Mouse (Mus musculus): ENCODE measurements at regions not wholly inside any gene's neighbourhood (a gene's known extent, or its start where the extent isn't known, plus 50 kb on each side); places are given as distances from the start of the nearest gene placed in this dataset.

DNA sequence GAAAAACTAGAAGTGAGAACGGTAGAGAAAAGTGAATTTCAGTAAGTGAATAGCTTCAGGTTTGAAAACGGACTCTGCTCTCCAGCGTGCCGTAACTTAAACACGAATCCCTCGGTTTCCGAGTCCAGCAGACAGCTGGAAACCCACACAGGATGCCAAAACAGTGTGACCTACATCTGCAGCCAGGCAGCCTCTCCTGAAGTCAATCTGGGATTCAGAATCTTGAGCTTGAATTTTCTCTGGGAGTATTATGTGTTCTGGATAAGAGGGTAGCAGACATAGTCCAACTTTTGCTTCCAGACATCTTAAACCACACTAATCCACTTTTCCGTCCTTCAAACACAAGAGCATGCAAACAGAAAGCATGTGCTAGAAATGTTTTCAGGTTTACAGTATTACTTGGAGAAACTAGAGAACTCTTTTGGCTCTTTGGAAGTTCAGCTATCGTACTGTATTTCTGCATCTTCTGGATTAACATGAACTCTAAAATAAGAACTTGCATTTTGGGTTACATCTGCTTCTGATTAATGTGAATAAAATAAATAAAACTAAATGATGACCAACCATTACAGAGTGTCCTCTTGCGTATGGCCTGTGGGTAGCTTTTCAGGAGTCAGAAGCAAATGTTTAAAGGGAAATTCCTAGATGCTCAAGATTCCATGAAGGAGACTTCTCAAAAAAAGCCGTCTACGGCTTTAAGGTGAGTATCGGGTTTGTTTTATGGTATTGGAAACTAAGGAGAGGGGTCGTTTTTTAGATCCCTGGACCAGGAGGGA is 89.4 kb upstream of the Spats2l start:
- H3K36me3 ChIP-seq (replicated peaks; ENCODE audit: low read length) = no peaks in the 10 kb centered on the region
- no peaks in the 10 kb centered on the region for H3K27me3 ChIP-seq (replicated peaks)
- no peak overlapping the region for H3K4me3 ChIP-seq (replicated peaks)
- H3K4me1 ChIP-seq = no peaks in the 10 kb centered on the region
- H3K9me3 ChIP-seq = peaks cover 15% of the 10 kb centered on the region; the same call in 1 of the 2 replicates
- TF ChIP-seq FLI1 (IDR thresholded peaks at IDR 0.05; ENCODE audit: low read length) (no peak), GATA1 (IDR thresholded peaks at IDR 0.05; ENCODE audit: borderline replicate concordance, low read length) (no peak)

DNA sequence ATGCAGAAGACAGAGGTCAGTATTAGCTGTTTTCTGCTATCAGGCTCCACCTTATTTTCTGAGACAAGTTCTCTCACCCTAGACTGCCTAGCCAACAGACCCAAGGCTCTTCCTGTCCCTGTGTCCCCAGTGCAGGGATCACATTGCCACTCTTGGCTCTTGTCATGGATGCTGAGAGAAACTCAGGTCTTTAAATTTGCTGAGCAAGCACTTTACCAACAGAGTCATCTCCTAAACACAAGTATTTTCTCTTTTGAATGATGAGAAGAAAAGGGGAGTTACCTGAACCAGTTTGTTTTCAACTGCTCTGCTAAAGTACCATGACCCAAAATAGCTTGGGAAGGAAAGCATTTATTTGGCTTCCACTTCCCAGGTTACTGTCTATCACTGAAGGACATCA is 84.7 kb upstream of the Spats2l start:
- no peak overlapping the region for H3K4me3 ChIP-seq (replicated peaks)
- no peak for TF ChIP-seq GATA1 (IDR thresholded peaks at IDR 0.05; ENCODE audit: borderline replicate concordance, low read length)
- H3K36me3 ChIP-seq (replicated peaks; ENCODE audit: low read length) = no peaks in the 10 kb centered on the region
- H3K4me1 ChIP-seq = no peaks in the 10 kb centered on the region
- H3K27me3 ChIP-seq (replicated peaks) = no peaks in the 10 kb centered on the region
- H3K9me3 ChIP-seq = peaks cover 33% of the 10 kb centered on the region

DNA sequence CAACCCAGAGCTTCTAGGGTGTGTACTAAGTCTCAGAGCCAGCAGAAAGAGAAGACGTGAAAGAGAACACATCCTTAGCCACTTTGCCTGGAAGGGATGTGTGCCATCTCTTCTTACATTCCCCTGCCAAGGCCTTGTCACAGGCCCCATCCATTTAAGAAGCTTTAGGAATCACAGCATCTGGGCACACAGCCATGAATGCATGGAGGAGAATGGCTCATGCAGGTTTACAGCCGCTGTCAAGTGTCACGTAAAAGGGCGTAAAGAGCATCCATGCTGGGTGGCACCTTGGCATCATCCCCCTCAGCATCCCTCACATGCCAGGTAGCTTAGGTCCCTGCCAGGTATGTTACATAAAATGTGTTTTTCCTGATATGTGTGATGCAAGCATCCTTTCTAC is 66.1 kb upstream of the Spats2l start:
- peak overlapping the region; percentile 16 for H3K4me3 ChIP-seq (replicated peaks)
- no peaks in the 10 kb centered on the region for H3K4me1 ChIP-seq
- H3K9me3 ChIP-seq = no peaks in the 10 kb centered on the region; the same call in 1 of the 2 replicates
- TF ChIP-seq FLI1 (IDR thresholded peaks at IDR 0.05; ENCODE audit: low read length) (no peak), GATA1 (IDR thresholded peaks at IDR 0.05; ENCODE audit: borderline replicate concordance, low read length) (no peak)
- no peaks in the 10 kb centered on the region for H3K36me3 ChIP-seq (replicated peaks; ENCODE audit: low read length)
- no peaks in the 10 kb centered on the region for H3K27me3 ChIP-seq (replicated peaks)

- Histone ChIP-seq H3K4me3 (replicated peaks) (no peak overlapping the region), H3K9me3 (peaks cover 11% of the 10 kb centered on the region), H3K36me3 (replicated peaks; ENCODE audit: low read length) (no peaks in the 10 kb centered on the region), H3K4me1 (no peaks in the 10 kb centered on the region), H3K27me3 (replicated peaks) (no peaks in the 10 kb centered on the region)
- no peak for TF ChIP-seq FLI1 (IDR thresholded peaks at IDR 0.05; ENCODE audit: low read length)
- no peak for TF ChIP-seq GATA1 (IDR thresholded peaks at IDR 0.05; ENCODE audit: borderline replicate concordance, low read length)
Measured at GRCm38 (mm10) chr1:57712916-57713503, 61.0 kb upstream of the Spats2l start.

GRCm38 (mm10) chr1:57717139-57717800 is 56.7 kb upstream of the Spats2l start:
- Histone ChIP-seq H3K9me3 (peaks cover 11% of the 10 kb centered on the region), H3K4me1 (no peaks in the 10 kb centered on the region), H3K4me3 (replicated peaks) (no peak overlapping the region), H3K27me3 (replicated peaks) (no peaks in the 10 kb centered on the region), H3K36me3 (replicated peaks; ENCODE audit: low read length) (no peaks in the 10 kb centered on the region)
- TF ChIP-seq FLI1 (IDR thresholded peaks at IDR 0.05; ENCODE audit: low read length) (no peak), GATA1 (IDR thresholded peaks at IDR 0.05; ENCODE audit: borderline replicate concordance, low read length) (no peak)

- Histone ChIP-seq H3K36me3 (replicated peaks; ENCODE audit: low read length) (no peaks in the 10 kb centered on the region), H3K4me3 (replicated peaks) (no peak overlapping the region), H3K27me3 (replicated peaks) (no peaks in the 10 kb centered on the region), H3K4me1 (no peaks in the 10 kb centered on the region), H3K9me3 (peaks cover 11% of the 10 kb centered on the region)
- TF ChIP-seq GATA1 (IDR thresholded peaks at IDR 0.05; ENCODE audit: borderline replicate concordance, low read length) (no peak), FLI1 (IDR thresholded peaks at IDR 0.05; ENCODE audit: low read length) (no peak)
Measured at GRCm38 (mm10) chr1:57718409-57718808, 55.6 kb upstream of the Spats2l start.

Data from megakaryocyte, embryonic 14.5 days (primary cell).